In genomic region chr2:164232671-164233070, GRCm38 (mm10) we compare ENCODE assay signal across 34 mouse cellular contexts. TPM values are rescaled to one million over a fixed set of nuclear protein-coding genes. Genes with fewer than 3 reads are reported as not detected.
A peak's percentile ranks its signal among the peaks of the same experiment; 100 is the strongest.
DNase-seq lines count a peak whose midpoint lies in the region; ATAC-seq and TF ChIP-seq lines count a peak whose summit lies in the region.
"Had no signal": no experiment of that assay in that cellular context is flagged by ENCODE, and none has a peak within 500 bp of the region (broad histone marks: within the 10 kb centered on the region; RNA-seq: fewer than 3 reads in every experiment).

No protein-coding gene starts in this region.

- H3K9me3 ChIP-seq in ES-E14 (ENCODE audit: control insufficient read depth, insufficient read depth, low read depth, low read length): no peaks in the 10 kb centered on the region
- no peaks in the 10 kb centered on the region for H3K9me3 ChIP-seq in intestine, embryonic 16.5 days (ENCODE audit: control insufficient read depth, low read length)
- H3K9me3 ChIP-seq: embryonic facial prominence, embryonic 12.5 days; embryonic facial prominence, embryonic 15.5 days; forebrain, embryonic 15.5 days; G1E; hindbrain, embryonic 12.5 days; hindbrain, embryonic 15.5 days had no signal

- H3K4me2 ChIP-seq in intestine, embryonic 16.5 days (ENCODE audit: low read depth, low read length): no peak overlapping the region
- H3K4me2 ChIP-seq: embryonic facial prominence, embryonic 12.5 days; embryonic facial prominence, embryonic 15.5 days; forebrain, embryonic 15.5 days; heart, embryonic 11.5 days; hindbrain, embryonic 12.5 days; hindbrain, embryonic 15.5 days had no signal

- in situ Hi-C loops in ES-E14 (cut with MboI; ENCODE audit: low sequenced_read_pairs in 2 of 2, unreplicated experiment in 2 of 2): no loop called here

- peaks cover 0 to 2% of the 10 kb centered on the region in 2 experiments; a peak in 1 of 4 replicates for H3K4me1 ChIP-seq in ES-E14 (ENCODE audit: control insufficient read depth in 2 of 2, insufficient read depth in 2 of 2, low read length in 2 of 2, poor library complexity in 1 of 2)
- no peaks in the 10 kb centered on the region for H3K4me1 ChIP-seq in intestine, embryonic 16.5 days (ENCODE audit: control insufficient read depth, insufficient read depth, low read length)
- H3K4me1 ChIP-seq: embryonic facial prominence, embryonic 12.5 days; embryonic facial prominence, embryonic 15.5 days; forebrain, embryonic 15.5 days; hindbrain, embryonic 12.5 days; hindbrain, embryonic 15.5 days had no signal

- no peak overlapping the region for H3K9ac ChIP-seq in ES-E14 (ENCODE audit: insufficient read depth, low read depth, low read length, poor library complexity, severe bottlenecking)
- no peak overlapping the region for H3K9ac ChIP-seq in intestine, embryonic 16.5 days (ENCODE audit: low read depth, low read length)
- H3K9ac ChIP-seq: embryonic facial prominence, embryonic 12.5 days; embryonic facial prominence, embryonic 15.5 days; forebrain, embryonic 15.5 days; hindbrain, embryonic 12.5 days; hindbrain, embryonic 15.5 days had no signal

- no peak overlapping the region for H3K4me3 ChIP-seq in ES-E14 (ENCODE audit: insufficient read depth in 1 of 2, low read depth in 1 of 2, low read length in 2 of 2, poor library complexity in 1 of 2, severe bottlenecking in 1 of 2)
- no peak overlapping the region for H3K4me3 ChIP-seq in intestine, embryonic 16.5 days (ENCODE audit: low read length)
- H3K4me3 ChIP-seq: embryonic facial prominence, embryonic 12.5 days; embryonic facial prominence, embryonic 15.5 days; forebrain, embryonic 15.5 days; heart, adult 2 months; hindbrain, embryonic 12.5 days; hindbrain, embryonic 15.5 days had no signal

- H3K36me3 ChIP-seq in ES-E14 (ENCODE audit: control insufficient read depth, insufficient read depth, low read length, poor library complexity, severe bottlenecking): no peaks in the 10 kb centered on the region
- no peaks in the 10 kb centered on the region for H3K36me3 ChIP-seq in intestine, embryonic 16.5 days (ENCODE audit: control insufficient read depth, insufficient read depth, low read length)
- H3K36me3 ChIP-seq: embryonic facial prominence, embryonic 12.5 days; embryonic facial prominence, embryonic 15.5 days; forebrain, embryonic 15.5 days; G1E; hindbrain, embryonic 12.5 days; hindbrain, embryonic 15.5 days had no signal

- peak; percentile 64 for ATAC-seq in intestine, embryonic 16.5 days
- ATAC-seq: activated CD4-positive, CD25-positive, alpha-beta regulatory T cell, adult 4 months; CD4-positive, CD25-positive, alpha-beta regulatory T cell, adult 4 months; forebrain, embryonic 15.5 days; Patski had no signal

- no peak overlapping the region for H3K27ac ChIP-seq in ES-E14 (ENCODE audit: insufficient read depth, low read depth, low read length, poor library complexity, severe bottlenecking)
- H3K27ac ChIP-seq in intestine, embryonic 16.5 days (ENCODE audit: low read length): no peak overlapping the region
- H3K27ac ChIP-seq: embryonic facial prominence, embryonic 12.5 days; embryonic facial prominence, embryonic 15.5 days; forebrain, embryonic 15.5 days; heart, adult 2 months; hindbrain, embryonic 12.5 days; hindbrain, embryonic 15.5 days had no signal

- DNase-seq in ES-CJ7 (ENCODE audit: low read depth, low spot score): peak; percentile 36
- DNase-seq in ES-E14 (ENCODE audit: low read depth, low spot score): peak; percentile 17
- DNase-seq in yolk sac, embryonic 10.5 days (ENCODE audit: low spot score): peak; percentile 27
- DNase-seq in gastrocnemius, adult 18-20 months (ENCODE audit: low spot score): no peak
- DNase-seq in lung, postnatal 36 days: no peak
- DNase-seq: adrenal gland, postnatal 10 days; adrenal gland, postnatal 36 days; cerebellum, adult 11 months; cerebellum, adult 2 months; cerebellum, adult 9-11 months; cerebellum, postnatal 25 days; gastrocnemius, postnatal 10 days; gastrocnemius, postnatal 36 days; heart, adult 2 months had no signal

- H3K27me3 ChIP-seq in intestine, embryonic 16.5 days (replicated peaks; ENCODE audit: control insufficient read depth, insufficient read depth, low read length): no peaks in the 10 kb centered on the region
- H3K27me3 ChIP-seq: embryonic facial prominence, embryonic 12.5 days; embryonic facial prominence, embryonic 15.5 days; forebrain, embryonic 15.5 days; hindbrain, embryonic 12.5 days; hindbrain, embryonic 15.5 days had no signal

- 70% methylated on average over 8 of the region's 8 CpGs for WGBS in intestine, embryonic 16.5 days

TF ChIP-seq in ES-E14, 5 proteins besides CTCF, POLR2A, EP300 and RAD21:
- no peak for TF ChIP-seq ZNF384 (IDR thresholded peaks at IDR 0.05; ENCODE audit: low read depth, low read length)
- TF ChIP-seq MAFK (IDR thresholded peaks at IDR 0.05; ENCODE audit: insufficient read depth, low read depth, low read length): no peak
- TF ChIP-seq CHD2 (IDR thresholded peaks at IDR 0.05; ENCODE audit: low read depth, low read length): no peak
- no peak for TF ChIP-seq HCFC1 (IDR thresholded peaks at IDR 0.05; ENCODE audit: borderline replicate concordance, insufficient read depth, low read length)
- TF ChIP-seq ZC3H11A (IDR thresholded peaks at IDR 0.05; ENCODE audit: borderline replicate concordance, low read depth, low read length): no peak

RNA-seq across cellular contexts. Expression of gene Svs2, which starts 5.6 kb away (rescaled TPM):
- not detected in 2 replicates for total RNA-seq in ES-E14 (2012; rRNA removed)
- polyA plus RNA-seq in intestine, embryonic 16.5 days (2015; fragmentation: Nextera tagmentation; extraction: Ambion mirVana): not detected in 2 replicates
- total RNA-seq in gastrocnemius, adult 18-20 months (2021): not detected
- total RNA-seq: adrenal gland, postnatal 10 days; adrenal gland, postnatal 36 days; common myeloid progenitor, adult 5-6 weeks; gastrocnemius, postnatal 10 days; gastrocnemius, postnatal 36 days; granulocyte monocyte progenitor cell, adult 5-6 weeks; heart, adult 2 months; heart, postnatal 25 days; hematopoietic stem cell, adult 5-6 weeks had no signal
- polyA plus RNA-seq: activated CD4-positive, CD25-positive, alpha-beta regulatory T cell, adult 4 months; C2C12; CD4-positive, CD25-positive, alpha-beta regulatory T cell, adult 4 months; cerebellum, adult 2 months; embryonic facial prominence, embryonic 12.5 days; embryonic facial prominence, embryonic 15.5 days; forebrain, embryonic 11.5 days; forebrain, embryonic 15.5 days; G1E; heart, adult 2 months; heart, embryonic 11.5 days; heart, embryonic 14.5 days; heart, postnatal 0 days; hindbrain, embryonic 12.5 days; hindbrain, embryonic 15.5 days; intestine, embryonic 14.5 days; Patski had no signal

RNA-seq across cellular contexts. Expression of gene Wfdc15b, which starts 11.2 kb away (rescaled TPM):
- total RNA-seq in ES-E14 (2012; rRNA removed): not detected in 2 replicates
- 19.6 and 23.4 TPM in 2 replicates for polyA plus RNA-seq in intestine, embryonic 16.5 days (2015; fragmentation: Nextera tagmentation; extraction: Ambion mirVana)
- total RNA-seq in gastrocnemius, adult 18-20 months (2021): not detected
- total RNA-seq: adrenal gland, postnatal 10 days; adrenal gland, postnatal 36 days; common myeloid progenitor, adult 5-6 weeks; G1E; gastrocnemius, postnatal 10 days; gastrocnemius, postnatal 36 days; granulocyte monocyte progenitor cell, adult 5-6 weeks; heart, adult 2 months; heart, postnatal 25 days; hematopoietic stem cell, adult 5-6 weeks had no signal
- polyA plus RNA-seq: activated CD4-positive, CD25-positive, alpha-beta regulatory T cell, adult 4 months; C2C12; CD4-positive, CD25-positive, alpha-beta regulatory T cell, adult 4 months; cerebellum, adult 2 months; embryonic facial prominence, embryonic 12.5 days; embryonic facial prominence, embryonic 15.5 days; forebrain, embryonic 11.5 days; forebrain, embryonic 15.5 days; G1E; heart, adult 2 months; heart, embryonic 11.5 days; heart, embryonic 14.5 days; heart, postnatal 0 days; hindbrain, embryonic 12.5 days; Patski had no signal

RNA-seq across cellular contexts. Expression of gene Svs3b, which starts 23.8 kb away (rescaled TPM):
- total RNA-seq in ES-E14 (2012; rRNA removed): not detected in 2 replicates
- not detected in 2 replicates for polyA plus RNA-seq in intestine, embryonic 16.5 days (2015; fragmentation: Nextera tagmentation; extraction: Ambion mirVana)
- total RNA-seq in gastrocnemius, adult 18-20 months (2021): not detected
- total RNA-seq: adrenal gland, postnatal 10 days; adrenal gland, postnatal 36 days; common myeloid progenitor, adult 5-6 weeks; G1E; gastrocnemius, postnatal 10 days; gastrocnemius, postnatal 36 days; granulocyte monocyte progenitor cell, adult 5-6 weeks; heart, adult 2 months; heart, postnatal 25 days; hematopoietic stem cell, adult 5-6 weeks had no signal
- polyA plus RNA-seq: activated CD4-positive, CD25-positive, alpha-beta regulatory T cell, adult 4 months; C2C12; CD4-positive, CD25-positive, alpha-beta regulatory T cell, adult 4 months; cerebellum, adult 2 months; embryonic facial prominence, embryonic 12.5 days; embryonic facial prominence, embryonic 15.5 days; forebrain, embryonic 11.5 days; forebrain, embryonic 15.5 days; G1E; heart, adult 2 months; heart, embryonic 11.5 days; heart, embryonic 14.5 days; heart, postnatal 0 days; hindbrain, embryonic 12.5 days; hindbrain, embryonic 15.5 days; intestine, embryonic 14.5 days; Patski had no signal

RNA-seq across cellular contexts. Expression of gene Wfdc15a, which starts 32.7 kb away (rescaled TPM):
- total RNA-seq in ES-E14 (2012; rRNA removed): 4.4 and 11.9 TPM in 2 replicates
- polyA plus RNA-seq in intestine, embryonic 16.5 days (2015; fragmentation: Nextera tagmentation; extraction: Ambion mirVana): not detected in 2 replicates
- not detected for total RNA-seq in gastrocnemius, adult 18-20 months (2021)
- total RNA-seq: adrenal gland, postnatal 10 days; adrenal gland, postnatal 36 days; common myeloid progenitor, adult 5-6 weeks; gastrocnemius, postnatal 10 days; gastrocnemius, postnatal 36 days; granulocyte monocyte progenitor cell, adult 5-6 weeks; heart, adult 2 months; heart, postnatal 25 days; hematopoietic stem cell, adult 5-6 weeks had no signal
- polyA plus RNA-seq: activated CD4-positive, CD25-positive, alpha-beta regulatory T cell, adult 4 months; CD4-positive, CD25-positive, alpha-beta regulatory T cell, adult 4 months; cerebellum, adult 2 months; embryonic facial prominence, embryonic 12.5 days; embryonic facial prominence, embryonic 15.5 days; forebrain, embryonic 11.5 days; forebrain, embryonic 15.5 days; G1E; heart, adult 2 months; heart, embryonic 11.5 days; heart, embryonic 14.5 days; heart, postnatal 0 days; hindbrain, embryonic 12.5 days; hindbrain, embryonic 15.5 days; intestine, embryonic 14.5 days; Patski had no signal

RNA-seq across cellular contexts. Expression of gene Wfdc12, which starts 42.3 kb away (rescaled TPM):
- total RNA-seq in ES-E14 (2012; rRNA removed): not detected in 2 replicates
- polyA plus RNA-seq in intestine, embryonic 16.5 days (2015; fragmentation: Nextera tagmentation; extraction: Ambion mirVana): not detected in 2 replicates
- not detected for total RNA-seq in gastrocnemius, adult 18-20 months (2021)
- total RNA-seq: adrenal gland, postnatal 10 days; common myeloid progenitor, adult 5-6 weeks; G1E; gastrocnemius, postnatal 10 days; gastrocnemius, postnatal 36 days; heart, adult 2 months; heart, postnatal 25 days; hematopoietic stem cell, adult 5-6 weeks had no signal
- polyA plus RNA-seq: activated CD4-positive, CD25-positive, alpha-beta regulatory T cell, adult 4 months; C2C12; CD4-positive, CD25-positive, alpha-beta regulatory T cell, adult 4 months; embryonic facial prominence, embryonic 15.5 days; forebrain, embryonic 11.5 days; forebrain, embryonic 15.5 days; G1E; heart, adult 2 months; heart, embryonic 11.5 days; heart, embryonic 14.5 days; heart, postnatal 0 days; hindbrain, embryonic 12.5 days; hindbrain, embryonic 15.5 days; intestine, embryonic 14.5 days; Patski had no signal

Comparison
In these comparisons a context has a peak if more than half of its experiments do, and no peak if none do; other contexts are left out.
1. DNase-seq: peak in ES-CJ7 (single experiment), ES-E14 (single experiment) and yolk sac, embryonic 10.5 days (single experiment); none in gastrocnemius, adult 18-20 months (single experiment) and lung, postnatal 36 days (single experiment).